Mouse (Mus musculus) stomach, embryonic 16.5 days (tissue): ENCODE results near the gene Mief1. TPM values are rescaled to one million over a fixed set of nuclear protein-coding genes. Genes with fewer than 3 reads are reported as not detected.

Experiments used
- ATAC-seq: fragments of 200-750 bp; cut with Nextera tagmentation; 2 replicates; pipeline ENCODE4 v1.8.0; 2017; ENCODE audit warnings: moderate number of reproducible peaks, moderate TSS enrichment; ENCODE audit not compliant: insufficient read depth, low FRiP score
- H3K27ac ChIP-seq: fragments of 300-500 bp; sonication (generic); 2 replicates; pipeline ENCODE4 v1.5.1; 2014; ENCODE audit warnings: low read length
- H3K27me3 ChIP-seq: fragments of 300-500 bp; sonication (generic); 2 replicates; pipeline ENCODE4 v1.6.1; 2014; ENCODE audit warnings: low read length, control low read depth, mixed read lengths; ENCODE audit not compliant: control insufficient read depth, insufficient read depth
- H3K36me3 ChIP-seq: fragments of 300-500 bp; sonication (generic); 2 replicates; pipeline ENCODE4 v1.6.1; 2014; ENCODE audit warnings: low read length; ENCODE audit not compliant: control insufficient read depth, insufficient read depth
- H3K4me1 ChIP-seq: fragments of 300-500 bp; sonication (generic); 2 replicates; pipeline ENCODE4 v1.6.1; 2014; ENCODE audit warnings: low read length, control low read depth, mixed read lengths; ENCODE audit not compliant: control insufficient read depth, insufficient read depth
- H3K4me2 ChIP-seq: fragments of 300-500 bp; sonication (generic); 2 replicates; pipeline ENCODE4 v1.6.1; 2014; ENCODE audit warnings: low read depth, low read length, mixed read lengths
- H3K4me3 ChIP-seq: fragments of 300-500 bp; sonication (generic); replicated peaks from 2 replicates; pipeline ENCODE4 v1.5.1; 2014; ENCODE audit warnings: mild to moderate bottlenecking, low read length
- H3K9ac ChIP-seq: fragments of 300-500 bp; sonication (generic); 2 replicates; pipeline ENCODE4 v1.6.1; 2014; ENCODE audit warnings: low read length
- H3K9me3 ChIP-seq: fragments of 300-500 bp; sonication (generic); replicated peaks from 2 replicates; pipeline ENCODE4 v1.6.1; 2016; ENCODE audit warnings: low read length, control low read depth; ENCODE audit not compliant: control insufficient read depth
- WGBS: fragments of 180-500 bp; shearing (Covaris S2); extraction: QIAGEN DNeasy Blood & Tissue Kit; methylation state at CpG from one replicate; pipeline ENCODE4 v1.1.7; 2014; 5-methylcytosine and 5-hydroxymethylcytosine counted together
- polyA plus RNA-seq: library from polyadenylated mRNA; unstranded; fragments of >200 nt; fragmentation: Nextera tagmentation; extraction: Ambion mirVana; gene quantifications from 2 replicates; pipeline ENCODE4 v1.2.1, GENCODE M21; 2015

The Mief1 gene
- polyA plus RNA-seq, 1 experiment from 2014 or later = 30.4 TPM

DNA sequence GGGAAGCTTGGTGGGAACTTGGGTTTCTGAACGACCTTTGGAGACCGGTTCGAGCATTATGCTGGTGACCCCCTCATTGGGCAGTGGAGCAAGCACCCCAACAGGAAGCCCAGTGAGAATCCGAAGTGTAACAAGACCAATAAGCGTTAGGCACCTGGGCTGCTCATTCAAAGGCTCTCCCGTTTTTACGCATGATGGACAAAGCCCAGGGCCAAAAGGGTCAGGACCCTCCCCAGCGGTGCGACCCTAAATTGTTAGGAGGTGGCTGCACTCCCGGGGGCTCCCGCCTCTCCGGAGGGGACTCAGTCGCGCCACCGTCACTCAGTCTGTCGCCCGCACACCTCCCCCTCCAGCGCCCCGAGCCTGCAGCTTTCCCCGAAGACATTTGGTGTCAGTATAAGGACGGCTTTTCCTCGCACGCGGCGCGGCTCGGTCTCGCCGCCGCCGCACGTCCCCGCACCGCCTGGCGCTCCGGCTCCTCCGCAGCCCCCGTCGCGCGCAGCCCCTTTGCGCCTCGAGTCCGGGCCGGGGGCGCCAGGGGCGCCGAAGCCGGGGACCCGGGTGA lies 53.1 kb downstream of the Mief1 start, which contains the start of gene Cacna1i:
TSS of gene Cacna1i (plus strand) at position 388 of the 565 bp plus-strand sequence.
- 1% methylated on average over 50 of the region's 50 CpGs for WGBS
- Histone ChIP-seq H3K9ac (peak within 1 kb of the TSS; percentile 35; the same call in 1 of the 2 replicates), H3K27me3 (peaks cover 51% of the 10 kb centered on the region), H3K4me1 (peaks cover 4% of the 10 kb centered on the region), H3K9me3 (no peaks in the 10 kb centered on the region), H3K27ac (no peak within 1 kb of the TSS), H3K36me3 (no peaks in the 10 kb centered on the region), H3K4me3 (peak within 1 kb of the TSS; percentile 49), H3K4me2 (peak within 1 kb of the TSS; percentile 91)
- ATAC-seq = no peak

DNA sequence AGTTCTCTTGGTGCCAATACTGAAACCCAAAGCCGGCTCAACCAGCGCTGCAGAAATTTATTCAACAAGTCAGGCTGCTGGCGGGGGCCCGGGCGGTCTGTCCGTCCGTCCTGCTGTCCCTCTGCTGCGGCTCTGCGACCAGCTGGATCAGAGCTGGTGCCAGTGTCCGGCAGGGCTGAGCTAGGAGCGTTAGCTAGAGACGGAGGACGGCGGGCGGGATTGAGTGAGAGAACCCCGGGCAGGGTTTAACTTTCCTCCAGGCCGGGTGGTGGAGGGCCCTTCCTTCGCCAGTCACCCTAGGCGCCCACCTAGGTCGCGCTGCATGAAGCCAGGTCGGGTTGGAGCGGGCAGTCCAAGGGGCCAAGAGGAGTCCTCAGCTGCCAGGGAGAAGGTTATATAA lies 54.2 kb downstream of the Mief1 start:
- Histone ChIP-seq H3K4me2 (peak overlapping the region; percentile 91), H3K9ac (no peak overlapping the region), H3K4me1 (peaks cover 4% of the 10 kb centered on the region), H3K27me3 (peaks cover 51% of the 10 kb centered on the region), H3K36me3 (no peaks in the 10 kb centered on the region), H3K9me3 (no peaks in the 10 kb centered on the region), H3K27ac (no peak overlapping the region), H3K4me3 (peak overlapping the region; percentile 49)
- no peak for ATAC-seq
- 4% methylated on average over 23 of the region's 23 CpGs for WGBS

DNA sequence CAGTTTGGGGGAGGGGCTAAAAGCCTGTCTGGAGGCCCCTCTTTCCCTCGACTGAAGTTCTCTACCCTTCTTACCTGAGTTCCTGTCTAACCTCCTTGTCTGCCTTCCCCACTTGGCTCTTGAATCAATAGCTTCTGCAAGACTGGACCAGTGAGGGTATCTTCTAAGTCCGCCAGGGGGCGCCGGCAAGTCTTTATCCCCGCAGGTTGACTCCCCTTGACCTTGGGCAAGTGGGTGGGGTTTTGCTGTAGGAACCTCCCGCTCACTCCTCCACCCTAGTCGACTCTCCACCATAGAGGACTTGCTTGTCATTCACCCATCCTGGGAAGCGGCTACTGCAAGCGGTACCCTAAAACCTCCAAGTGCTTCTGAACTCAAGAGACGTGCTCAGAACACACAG lies 55.6 kb downstream of the Mief1 start:
- H3K9me3 ChIP-seq = no peaks in the 10 kb centered on the region
- H3K4me3 ChIP-seq = no peak overlapping the region
- peaks cover 47% of the 10 kb centered on the region for H3K27me3 ChIP-seq
- H3K36me3 ChIP-seq = no peaks in the 10 kb centered on the region
- peak; percentile 28; the same call in 1 of the 2 replicates for ATAC-seq
- no peak overlapping the region for H3K27ac ChIP-seq
- H3K4me1 ChIP-seq = peaks cover 4% of the 10 kb centered on the region
- WGBS = 10% methylated on average over 10 of the region's 10 CpGs
- no peak overlapping the region for H3K4me2 ChIP-seq
- H3K9ac ChIP-seq = no peak overlapping the region

DNA sequence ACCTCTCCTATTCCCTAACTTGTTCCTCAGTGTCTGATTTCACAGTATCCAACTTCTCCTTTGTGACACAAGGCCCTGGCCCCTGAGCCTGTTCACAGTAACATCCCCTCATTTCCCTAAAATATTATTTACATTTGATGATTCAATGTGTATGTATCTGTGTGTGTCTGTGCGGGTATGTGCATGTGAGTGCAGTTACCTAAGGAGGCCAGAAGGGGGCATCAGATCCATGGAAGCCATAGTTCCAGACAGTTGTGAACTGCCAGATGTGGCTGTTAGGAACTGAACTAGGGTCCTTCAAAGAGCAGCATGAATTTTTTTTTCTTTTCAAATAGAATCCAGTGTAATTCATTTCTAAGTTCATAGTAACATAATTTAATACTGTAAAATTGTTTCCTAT lies 63.3 kb downstream of the Mief1 start:
- no peak for ATAC-seq
- H3K9me3 ChIP-seq = no peaks in the 10 kb centered on the region
- 90% methylated on average over 1 of the region's 1 CpGs for whole genome bisulfite sequencing
- no peak overlapping the region for H3K27ac ChIP-seq
- H3K4me3 ChIP-seq = no peak overlapping the region
- H3K27me3 ChIP-seq = no peaks in the 10 kb centered on the region
- no peak overlapping the region for H3K9ac ChIP-seq
- H3K36me3 ChIP-seq = no peaks in the 10 kb centered on the region
- H3K4me1 ChIP-seq = no peaks in the 10 kb centered on the region
- H3K4me2 ChIP-seq = no peak overlapping the region

Other genes with a start within 250 kb of the Mief1 start
- gene Pdgfb, start 219.0 kb upstream of the Mief1 start, polyA plus RNA-seq = 2.9 and 3.4 TPM in 2 replicates
- gene Syngr1, start 142.7 kb upstream of the Mief1 start, polyA plus RNA-seq = 43.1 and 55.2 TPM in 2 replicates
- gene Rpl3, start 142.2 kb upstream of the Mief1 start, polyA plus RNA-seq = 835 and 1,068 TPM in 2 replicates
- 29.3 and 35.6 TPM in 2 replicates for gene Tab1, start 100.9 kb upstream of the Mief1 start, polyA plus RNA-seq
- gene Mgat3, start 60.3 kb upstream of the Mief1 start, polyA plus RNA-seq = 8.7 and 10.5 TPM in 2 replicates
- gene AC140267.1, start 1.8 kb downstream of the Mief1 start, polyA plus RNA-seq = 1.2 TPM in 1 of 2 replicates, not detected in the other
- gene Atf4, start 21.2 kb downstream of the Mief1 start, polyA plus RNA-seq = 134 and 150 TPM in 2 replicates
- gene Rps19bp1, start 30.3 kb downstream of the Mief1 start, polyA plus RNA-seq = 37.7 and 51.1 TPM in 2 replicates
- gene Cacna1i, start 53.2 kb downstream of the Mief1 start, polyA plus RNA-seq = not detected in 2 replicates